Mouse (Mus musculus) heart, embryonic 10.5 days (tissue): ENCODE measurements around the gene Sarnp. TPM values are rescaled to one million over a fixed set of nuclear protein-coding genes. Genes with fewer than 3 reads are reported as not detected.

Source experiments
- DNase-seq: peaks from one replicate; pipeline ENCODE4 v3.0.0-alpha.2; 2017; ENCODE audit warnings: low spot score
- H3K27ac ChIP-seq: fragments of 300-500 bp; sonication (generic); 2 replicates; pipeline ENCODE4 v1.5.1; 2016; ENCODE audit warnings: mild to moderate bottlenecking
- H3K27me3 ChIP-seq: fragments of 300-500 bp; sonication (generic); 2 replicates; pipeline ENCODE4 v1.6.1; 2016; ENCODE audit warnings: mild to moderate bottlenecking; ENCODE audit not compliant: poor library complexity, insufficient read depth, severe bottlenecking
- H3K36me3 ChIP-seq: fragments of 300-500 bp; sonication (generic); 2 replicates; pipeline ENCODE4 v1.6.1; 2016; ENCODE audit warnings: mild to moderate bottlenecking, moderate library complexity
- H3K4me1 ChIP-seq: fragments of 300-500 bp; sonication (generic); 2 replicates; pipeline ENCODE4 v1.6.1; 2016; ENCODE audit warnings: mild to moderate bottlenecking
- H3K4me3 ChIP-seq: fragments of 300-500 bp; sonication (generic); 2 replicates; pipeline ENCODE4 v1.5.1; 2016; ENCODE audit warnings: mild to moderate bottlenecking, moderate library complexity
- H3K9me3 ChIP-seq: fragments of 300-500 bp; sonication (generic); 2 replicates; pipeline ENCODE4 v1.6.1; 2016; ENCODE audit warnings: mild to moderate bottlenecking, moderate library complexity
- WGBS: fragments of 180-500 bp; shearing (Covaris S2); methylation state at CpG from one replicate; pipeline ENCODE4 v1.1.7; 2016; 5-methylcytosine and 5-hydroxymethylcytosine counted together
- polyA plus RNA-seq: library from polyadenylated mRNA; unstranded; fragments of >200 nt; fragmentation: Nextera tagmentation; extraction: Ambion mirVana; gene quantifications from 2 replicates; pipeline ENCODE4 v1.2.1, GENCODE M21; 2016

Gene Sarnp
- 181 and 225 TPM in 2 replicates for polyA plus RNA-seq

DNA sequence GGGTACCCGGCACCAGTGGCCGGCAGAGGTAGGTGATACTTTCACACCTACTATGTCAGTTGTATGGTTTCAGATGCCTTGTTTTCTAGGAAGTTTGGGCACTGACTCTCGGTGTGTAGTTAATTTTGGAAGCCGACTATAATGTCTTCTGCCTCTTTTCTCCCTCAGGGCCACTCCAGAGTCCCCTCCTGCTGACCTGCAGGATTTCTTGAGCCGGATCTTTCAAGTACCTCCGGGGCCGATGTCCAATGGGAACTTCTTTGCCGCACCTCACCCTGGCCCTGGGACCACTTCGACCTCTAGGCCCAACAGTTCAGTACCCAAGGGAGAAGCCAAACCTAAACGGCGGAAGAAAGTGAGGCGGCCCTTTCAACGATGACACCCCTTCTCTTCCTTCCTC lies at the start of gene Sarnp:
Sarnp (plus strand) TSS at position 301 of the 400 bp plus-strand sequence.
- Histone ChIP-seq H3K27me3 (no peaks in the 10 kb centered on the region), H3K4me3 (no peak within 1 kb of the TSS), H3K4me1 (peaks cover 12% of the 10 kb centered on the region), H3K36me3 (peaks cover 68% of the 10 kb centered on the region), H3K27ac (no peak within 1 kb of the TSS), H3K9me3 (no peaks in the 10 kb centered on the region)
- 90% methylated on average over 13 of the region's 13 CpGs for WGBS
- DNase-seq: no peak

DNA sequence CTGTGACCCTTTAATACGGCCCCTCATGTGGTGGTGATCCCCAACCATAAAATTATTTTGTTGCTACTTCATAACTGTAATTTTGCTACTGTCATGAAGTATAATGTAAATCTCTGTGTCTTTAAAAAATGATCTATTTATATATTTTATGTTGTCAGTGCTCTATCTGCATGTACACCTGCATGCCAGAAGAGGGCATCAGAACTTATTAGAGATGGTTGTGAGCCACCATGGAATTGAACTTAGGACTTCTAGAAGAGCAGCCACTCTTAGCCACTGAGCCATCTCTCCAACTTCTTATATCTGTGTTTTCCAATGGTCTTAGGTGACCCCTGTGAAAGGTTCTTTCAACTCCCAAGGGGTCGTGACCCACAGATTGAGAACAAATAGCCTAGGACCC lies 44.2 kb upstream of the Sarnp start:
- Histone ChIP-seq H3K27me3 (no peaks in the 10 kb centered on the region), H3K4me3 (no peak overlapping the region), H3K36me3 (no peaks in the 10 kb centered on the region), H3K9me3 (no peaks in the 10 kb centered on the region), H3K4me1 (no peaks in the 10 kb centered on the region), H3K27ac (no peak overlapping the region)
- 74% methylated on average over 2 of the region's 2 CpGs for WGBS
- no peak for DNase-seq

DNA sequence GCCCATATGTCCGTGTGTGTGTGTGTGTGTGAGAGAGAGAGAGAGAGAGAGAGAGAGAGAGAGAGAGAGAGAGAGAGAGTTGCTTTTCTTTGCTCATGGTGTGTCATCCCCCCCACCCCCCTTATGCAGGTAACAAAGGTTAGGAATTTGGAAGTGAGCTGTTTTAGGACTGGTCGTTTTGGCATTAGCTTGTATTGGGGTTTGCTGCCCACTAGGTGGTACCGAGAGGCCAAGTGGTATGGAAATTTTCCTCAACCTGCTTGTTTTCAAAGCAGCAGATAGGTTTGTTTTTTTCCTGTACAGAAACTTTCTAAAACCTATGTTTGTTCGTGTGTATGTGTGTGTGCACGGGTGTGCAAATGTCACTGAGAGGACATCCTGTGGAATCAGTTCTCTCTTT lies 43.4 kb upstream of the Sarnp start:
- DNase-seq: no peak
- WGBS: 24% methylated on average over 5 of the region's 5 CpGs
- no peaks in the 10 kb centered on the region for H3K9me3 ChIP-seq
- no peaks in the 10 kb centered on the region for H3K27me3 ChIP-seq
- no peak overlapping the region for H3K4me3 ChIP-seq
- H3K36me3 ChIP-seq: no peaks in the 10 kb centered on the region
- H3K4me1 ChIP-seq: no peaks in the 10 kb centered on the region
- no peak overlapping the region for H3K27ac ChIP-seq

GRCm38 (mm10) chr10:128778441-128778840 lies 38.7 kb upstream of the Sarnp start:
- H3K27me3 ChIP-seq: no peaks in the 10 kb centered on the region
- H3K36me3 ChIP-seq: no peaks in the 10 kb centered on the region
- no peak for DNase-seq
- H3K4me1 ChIP-seq: no peaks in the 10 kb centered on the region
- no peaks in the 10 kb centered on the region for H3K9me3 ChIP-seq
- H3K27ac ChIP-seq: peak overlapping the region; percentile 71
- WGBS: 85% methylated on average over 2 of the region's 2 CpGs
- no peak overlapping the region for H3K4me3 ChIP-seq

DNA sequence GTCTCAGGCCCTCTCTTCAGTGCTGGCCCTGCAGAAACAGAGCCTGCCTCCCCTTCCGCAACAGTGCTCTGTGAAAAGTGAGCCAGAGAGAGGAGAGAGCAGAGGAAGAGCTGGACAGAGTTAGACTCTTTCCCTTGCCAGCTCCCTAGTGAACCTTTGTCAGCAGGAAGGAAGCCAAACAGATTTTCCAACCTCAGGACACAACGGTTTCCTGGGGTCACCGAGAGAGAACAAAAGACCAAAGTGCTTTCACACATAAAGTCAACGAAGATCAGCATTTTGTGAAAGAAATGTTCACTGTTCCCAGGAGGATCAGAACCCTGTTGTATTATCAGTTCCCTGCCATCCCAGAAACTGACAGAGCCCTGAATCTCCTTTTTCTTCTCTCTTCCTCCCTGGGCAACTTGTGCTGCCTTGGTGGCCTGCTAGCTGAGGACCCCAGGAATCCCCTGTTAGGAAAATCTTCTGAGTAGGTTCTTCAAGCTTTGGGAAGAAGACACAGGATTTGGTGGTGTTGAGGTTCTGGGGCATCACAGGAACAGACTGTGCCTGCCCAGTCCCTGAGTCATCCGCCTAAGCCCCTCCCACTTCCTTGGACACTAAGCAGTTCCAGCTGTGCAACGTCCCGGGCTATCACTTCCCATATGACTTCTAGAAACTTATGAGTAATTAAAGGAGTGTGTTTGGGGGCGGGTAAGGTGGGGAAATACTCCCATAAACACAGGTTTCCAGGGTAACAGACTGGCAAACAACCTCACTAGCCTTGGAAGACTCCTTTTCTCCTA lies 37.9 kb upstream of the Sarnp start:
- H3K27ac ChIP-seq: peak overlapping the region; percentile 71
- peaks cover 6% of the 10 kb centered on the region; the same call in 1 of the 2 replicates for H3K9me3 ChIP-seq
- 35% methylated on average over 8 of the region's 8 CpGs for WGBS
- H3K27me3 ChIP-seq: no peaks in the 10 kb centered on the region
- DNase-seq: no peak
- H3K4me3 ChIP-seq: no peak overlapping the region
- no peaks in the 10 kb centered on the region for H3K36me3 ChIP-seq
- no peaks in the 10 kb centered on the region for H3K4me1 ChIP-seq

- no peaks in the 10 kb centered on the region for H3K4me1 ChIP-seq
- no peaks in the 10 kb centered on the region for H3K36me3 ChIP-seq
- 87% methylated on average over 1 of the region's 1 CpGs for WGBS
- no peak for DNase-seq
- no peak overlapping the region for H3K27ac ChIP-seq
- H3K9me3 ChIP-seq: peaks cover 8% of the 10 kb centered on the region; the same call in 1 of the 2 replicates
- no peak overlapping the region for H3K4me3 ChIP-seq
- H3K27me3 ChIP-seq: no peaks in the 10 kb centered on the region
These were observed 36.9 kb upstream of the Sarnp start for GRCm38 (mm10) chr10:128780200-128780599.

GRCm38 (mm10) chr10:128790398-128791124 lies 26.6 kb upstream of the Sarnp start, which contains the start of gene Mmp19:
Gene Mmp19 (plus strand): TSS chr10:128790910.
- 74% methylated on average over 7 of the region's 7 CpGs for WGBS
- H3K27ac ChIP-seq: no peak within 1 kb of the TSS
- H3K27me3 ChIP-seq: no peaks in the 10 kb centered on the region
- no peak for DNase-seq
- H3K4me1 ChIP-seq: peaks cover 8% of the 10 kb centered on the region; the same call in 1 of the 2 replicates
- no peaks in the 10 kb centered on the region for H3K36me3 ChIP-seq
- no peak within 1 kb of the TSS for H3K4me3 ChIP-seq
- H3K9me3 ChIP-seq: no peaks in the 10 kb centered on the region

DNA sequence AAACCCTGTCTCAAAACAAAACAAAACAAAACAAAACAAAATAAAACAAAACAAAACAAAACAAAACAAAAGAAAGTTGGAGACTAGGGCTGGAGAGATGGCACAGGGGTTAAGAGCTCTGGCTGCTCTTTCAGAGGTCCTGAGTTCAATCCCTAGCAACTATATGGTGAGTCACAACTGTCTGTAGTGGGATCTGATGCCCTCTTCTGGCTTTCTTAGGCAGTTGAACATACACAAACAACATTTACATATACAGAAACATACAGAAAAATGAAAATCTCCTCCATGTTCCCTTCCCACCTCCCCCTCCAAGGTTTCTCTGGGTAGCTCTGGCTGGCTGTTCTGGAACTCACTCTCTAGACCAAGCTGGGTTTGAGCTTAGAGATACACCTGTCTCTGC lies 25.1 kb upstream of the Sarnp start:
- Histone ChIP-seq H3K4me3 (no peak overlapping the region), H3K4me1 (peaks cover 8% of the 10 kb centered on the region; the same call in 1 of the 2 replicates), H3K36me3 (no peaks in the 10 kb centered on the region), H3K27me3 (no peaks in the 10 kb centered on the region), H3K27ac (no peak overlapping the region), H3K9me3 (no peaks in the 10 kb centered on the region)
- no peak for DNase-seq

- no peak overlapping the region for H3K27ac ChIP-seq
- H3K36me3 ChIP-seq: no peaks in the 10 kb centered on the region
- 97% methylated on average over 1 of the region's 1 CpGs for WGBS
- no peaks in the 10 kb centered on the region for H3K9me3 ChIP-seq
- H3K27me3 ChIP-seq: no peaks in the 10 kb centered on the region
- no peak overlapping the region for H3K4me3 ChIP-seq
- H3K4me1 ChIP-seq: peaks cover 8% of the 10 kb centered on the region; the same call in 1 of the 2 replicates
- DNase-seq: no peak
These were observed 23.9 kb upstream of the Sarnp start for GRCm38 (mm10) chr10:128793258-128793657.

DNA sequence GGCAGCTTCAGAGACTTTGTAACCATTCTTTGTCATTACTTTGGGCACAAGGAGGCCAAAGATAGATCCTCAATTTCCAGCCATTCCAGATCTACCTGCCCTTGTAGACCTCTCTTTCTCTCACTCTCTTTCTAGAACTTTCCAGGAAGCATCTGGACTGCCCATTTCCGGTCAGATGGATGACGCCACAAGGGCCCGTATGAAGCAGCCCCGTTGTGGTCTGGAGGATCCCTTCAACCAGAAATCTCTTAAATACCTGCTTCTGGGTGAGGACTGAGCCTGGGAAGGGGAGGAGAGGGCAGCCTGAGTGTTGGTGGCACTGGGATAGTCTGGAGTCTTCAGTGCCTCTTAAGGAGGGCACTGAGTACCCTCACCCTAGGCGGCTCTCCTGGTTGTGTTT lies 22.7 kb upstream of the Sarnp start:
- H3K4me3 ChIP-seq: no peak overlapping the region
- 82% methylated on average over 5 of the region's 5 CpGs for WGBS
- H3K9me3 ChIP-seq: no peaks in the 10 kb centered on the region
- no peaks in the 10 kb centered on the region for H3K27me3 ChIP-seq
- DNase-seq: no peak
- H3K36me3 ChIP-seq: peaks cover 2% of the 10 kb centered on the region; the same call in 1 of the 2 replicates
- 0 out of 2 replicates have a peak overlapping the region, but pooled peaks have one; percentile 13 for H3K27ac ChIP-seq
- peaks cover 8% of the 10 kb centered on the region; the same call in 1 of the 2 replicates for H3K4me1 ChIP-seq

- H3K4me3 ChIP-seq: no peak overlapping the region
- H3K36me3 ChIP-seq: peaks cover 7% of the 10 kb centered on the region; the same call in 1 of the 2 replicates
- H3K27ac ChIP-seq: no peak overlapping the region
- 93% methylated on average over 3 of the region's 3 CpGs for WGBS
- H3K9me3 ChIP-seq: no peaks in the 10 kb centered on the region
- peaks cover 8% of the 10 kb centered on the region; the same call in 1 of the 2 replicates for H3K4me1 ChIP-seq
- H3K27me3 ChIP-seq: no peaks in the 10 kb centered on the region
- no peak for DNase-seq
These were observed 21.6 kb upstream of the Sarnp start for GRCm38 (mm10) chr10:128795581-128795980.

GRCm38 (mm10) chr10:128798676-128799075 lies 18.5 kb upstream of the Sarnp start:
- Histone ChIP-seq H3K36me3 (peaks cover 24% of the 10 kb centered on the region), H3K4me3 (no peak overlapping the region)
- WGBS: 94% methylated on average over 8 of the region's 8 CpGs

GRCm38 (mm10) chr10:128801981-128802495 lies 15.1 kb upstream of the Sarnp start:
- H3K27ac ChIP-seq: no peak overlapping the region
- H3K36me3 ChIP-seq: peaks cover 28% of the 10 kb centered on the region
- no peaks in the 10 kb centered on the region for H3K27me3 ChIP-seq
- H3K4me3 ChIP-seq: no peak overlapping the region
- peaks cover 31% of the 10 kb centered on the region for H3K4me1 ChIP-seq
- DNase-seq: no peak
- H3K9me3 ChIP-seq: no peaks in the 10 kb centered on the region
- WGBS: 83% methylated on average over 16 of the region's 16 CpGs

More at GRCm38 (mm10) chr10:128798676-128799075, 18.5 kb upstream of the Sarnp start:
- DNase-seq: no peak
- H3K9me3 ChIP-seq: no peaks in the 10 kb centered on the region
- H3K4me1 ChIP-seq: peaks cover 25% of the 10 kb centered on the region
- H3K27me3 ChIP-seq: no peaks in the 10 kb centered on the region
- no peak overlapping the region for H3K27ac ChIP-seq
